Mouse (Mus musculus): ENCODE data around the gene Lonp1. TPM values are rescaled to one million over a fixed set of nuclear protein-coding genes. Genes with fewer than 3 reads are reported as not detected.

Lonp1 gene
- polyA plus RNA-seq, 1 experiment = 120 TPM

GRCm38 (mm10) chr17:56592553-56592952, 34.1 kb downstream of the Lonp1 start:
- peaks cover 98% of the 10 kb centered on the region for H3K36me3 ChIP-seq (ENCODE audit: control insufficient read depth, insufficient read depth)
- TF ChIP-seq MYOD1 (IDR thresholded peaks at IDR 0.05; ENCODE audit: control insufficient read depth, insufficient read length, low read depth) (no peak), CEBPB (IDR thresholded peaks at IDR 0.05; ENCODE audit: low read depth) (no peak), CTCF (IDR thresholded peaks at IDR 0.05; ENCODE audit: control insufficient read depth, insufficient read depth, insufficient read length) (no peak), USF1 (IDR thresholded peaks at IDR 0.05; ENCODE audit: low read depth) (no peak), FOSL1 (IDR thresholded peaks at IDR 0.05; ENCODE audit: insufficient read depth, low read length, poor library complexity, severe bottlenecking) (no peak), MAX (IDR thresholded peaks at IDR 0.05) (no peak), MYOG (IDR thresholded peaks at IDR 0.05; ENCODE audit: control insufficient read depth, extremely low read depth, insufficient read length) (no peak)

GRCm38 (mm10) chr17:56588921-56589320, 37.8 kb downstream of the Lonp1 start:
- TF ChIP-seq CEBPB (IDR thresholded peaks at IDR 0.05; ENCODE audit: low read depth) (no peak), CTCF (IDR thresholded peaks at IDR 0.05; ENCODE audit: control insufficient read depth, insufficient read depth, insufficient read length) (no peak), FOSL1 (IDR thresholded peaks at IDR 0.05; ENCODE audit: insufficient read depth, low read length, poor library complexity, severe bottlenecking) (no peak), MYOG (IDR thresholded peaks at IDR 0.05; ENCODE audit: control insufficient read depth, extremely low read depth, insufficient read length) (no peak), MYOD1 (IDR thresholded peaks at IDR 0.05; ENCODE audit: control insufficient read depth, insufficient read length, low read depth) (no peak), USF1 (IDR thresholded peaks at IDR 0.05; ENCODE audit: low read depth) (no peak), MAX (IDR thresholded peaks at IDR 0.05) (no peak)
- peaks cover 73% of the 10 kb centered on the region for H3K36me3 ChIP-seq (ENCODE audit: control insufficient read depth, insufficient read depth)
- H3K4me3 ChIP-seq (ENCODE audit: insufficient read depth, poor library complexity, severe bottlenecking) = no peak overlapping the region

More at GRCm38 (mm10) chr17:56592553-56592952, 34.1 kb downstream of the Lonp1 start:
- no peak overlapping the region for H3K4me3 ChIP-seq (ENCODE audit: insufficient read depth, poor library complexity, severe bottlenecking)
- H3K79me2 ChIP-seq (ENCODE audit: control insufficient read depth, insufficient read depth) = peaks cover 90% of the 10 kb centered on the region
- no peak overlapping the region for H3ac ChIP-seq (ENCODE audit: control insufficient read depth, insufficient read length, low read depth)
- H3K27me3 ChIP-seq (ENCODE audit: control insufficient read depth, insufficient read depth, insufficient read length) = no peaks in the 10 kb centered on the region
- peaks cover 81% of the 10 kb centered on the region for H3K79me3 ChIP-seq (ENCODE audit: low read depth)

GRCm38 (mm10) chr17:56587773-56588172, 38.9 kb downstream of the Lonp1 start:
- H3K27me3 ChIP-seq (ENCODE audit: control insufficient read depth, insufficient read depth, insufficient read length) = no peaks in the 10 kb centered on the region
- H3K36me3 ChIP-seq (ENCODE audit: control insufficient read depth, insufficient read depth) = peaks cover 68% of the 10 kb centered on the region
- H3K79me3 ChIP-seq (ENCODE audit: low read depth) = peaks cover 87% of the 10 kb centered on the region
- H3K4me3 ChIP-seq (ENCODE audit: insufficient read depth, poor library complexity, severe bottlenecking) = no peak overlapping the region
- TF ChIP-seq CTCF (IDR thresholded peaks at IDR 0.05; ENCODE audit: control insufficient read depth, insufficient read depth, insufficient read length) (no peak), CEBPB (IDR thresholded peaks at IDR 0.05; ENCODE audit: low read depth) (no peak), USF1 (IDR thresholded peaks at IDR 0.05; ENCODE audit: low read depth) (no peak), MYOD1 (IDR thresholded peaks at IDR 0.05; ENCODE audit: control insufficient read depth, insufficient read length, low read depth) (no peak), FOSL1 (IDR thresholded peaks at IDR 0.05; ENCODE audit: insufficient read depth, low read length, poor library complexity, severe bottlenecking) (no peak), MAX (IDR thresholded peaks at IDR 0.05) (no peak), MYOG (IDR thresholded peaks at IDR 0.05; ENCODE audit: control insufficient read depth, extremely low read depth, insufficient read length) (no peak)
- H3ac ChIP-seq (ENCODE audit: control insufficient read depth, insufficient read length, low read depth) = no peak overlapping the region
- H3K79me2 ChIP-seq (ENCODE audit: control insufficient read depth, insufficient read depth) = peaks cover 95% of the 10 kb centered on the region

More at GRCm38 (mm10) chr17:56588921-56589320, 37.8 kb downstream of the Lonp1 start:
- peaks cover 87% of the 10 kb centered on the region for H3K79me3 ChIP-seq (ENCODE audit: low read depth)
- H3K27me3 ChIP-seq (ENCODE audit: control insufficient read depth, insufficient read depth, insufficient read length) = no peaks in the 10 kb centered on the region
- peaks cover 95% of the 10 kb centered on the region for H3K79me2 ChIP-seq (ENCODE audit: control insufficient read depth, insufficient read depth)
- no peak overlapping the region for H3ac ChIP-seq (ENCODE audit: control insufficient read depth, insufficient read length, low read depth)

GRCm38 (mm10) chr17:56585171-56585821, 41.4 kb downstream of the Lonp1 start:
- Histone ChIP-seq H3K79me2 (ENCODE audit: control insufficient read depth, insufficient read depth) (peaks cover 95% of the 10 kb centered on the region), H3ac (ENCODE audit: control insufficient read depth, insufficient read length, low read depth) (peak overlapping the region; percentile 89), H3K36me3 (ENCODE audit: control insufficient read depth, insufficient read depth) (peaks cover 68% of the 10 kb centered on the region), H3K4me3 (ENCODE audit: insufficient read depth, poor library complexity, severe bottlenecking) (peak overlapping the region; percentile 95), H3K79me3 (ENCODE audit: low read depth) (peaks cover 89% of the 10 kb centered on the region), H3K27me3 (ENCODE audit: control insufficient read depth, insufficient read depth, insufficient read length) (no peaks in the 10 kb centered on the region)
- no peak for TF ChIP-seq MYOD1 (IDR thresholded peaks at IDR 0.05; ENCODE audit: control insufficient read depth, insufficient read length, low read depth)
- no peak for TF ChIP-seq FOSL1 (IDR thresholded peaks at IDR 0.05; ENCODE audit: insufficient read depth, low read length, poor library complexity, severe bottlenecking)
- TF ChIP-seq USF1 (IDR thresholded peaks at IDR 0.05; ENCODE audit: low read depth) = no peak

- peaks cover 90% of the 10 kb centered on the region for H3K79me3 ChIP-seq (ENCODE audit: low read depth)
- H3K79me2 ChIP-seq (ENCODE audit: control insufficient read depth, insufficient read depth) = peaks cover 95% of the 10 kb centered on the region
- peaks cover 68% of the 10 kb centered on the region for H3K36me3 ChIP-seq (ENCODE audit: control insufficient read depth, insufficient read depth)
- no peaks in the 10 kb centered on the region for H3K27me3 ChIP-seq (ENCODE audit: control insufficient read depth, insufficient read depth, insufficient read length)
- peak within 1 kb of the TSS; percentile 95 for H3K4me3 ChIP-seq (ENCODE audit: insufficient read depth, poor library complexity, severe bottlenecking)
- H3ac ChIP-seq (ENCODE audit: control insufficient read depth, insufficient read length, low read depth) = peak within 1 kb of the TSS; percentile 92
- TF ChIP-seq MAX (IDR thresholded peaks at IDR 0.05) = peak; percentile 24
- no peak for TF ChIP-seq MYOD1 (IDR thresholded peaks at IDR 0.05; ENCODE audit: control insufficient read depth, insufficient read length, low read depth)
- TF ChIP-seq USF1 (IDR thresholded peaks at IDR 0.05; ENCODE audit: low read depth) = no peak
These were observed 42.2 kb downstream of the Lonp1 start, which contains the start of the genes Safb2 and Safb for GRCm38 (mm10) chr17:56584257-56585130. Safb2 (minus strand) TSS chr17:56584585. Safb (plus strand) TSS chr17:56584825.
